Mouse (Mus musculus): ENCODE results near the gene Tmem88b. TPM values are rescaled to one million over a fixed set of nuclear protein-coding genes. Genes with fewer than 3 reads are reported as not detected.

Gene Tmem88b
- total RNA-seq, 2 experiments from 2014 or later: 4.6 to 4.9 TPM

- DNase-seq: no peak
These were observed 2.6 kb upstream of the Tmem88b start for GRCm38 (mm10) chr4:155788300-155788699.

- DNase-seq: no peak
These were observed 428 bp downstream of the Tmem88b start for GRCm38 (mm10) chr4:155785246-155785645.

- DNase-seq: peak; percentile 86
These were observed 1.5 kb downstream of the Tmem88b start for GRCm38 (mm10) chr4:155784081-155784701.

- DNase-seq: no peak
These were observed 2.1 kb downstream of the Tmem88b start for GRCm38 (mm10) chr4:155783486-155784080.

- peak; percentile 74 for DNase-seq
These were observed 4.8 kb downstream of the Tmem88b start for GRCm38 (mm10) chr4:155780895-155781294.

GRCm38 (mm10) chr4:155779498-155779897, 6.2 kb downstream of the Tmem88b start:
- no peak for DNase-seq

- DNase-seq: peak; percentile 56
These were observed 7.9 kb downstream of the Tmem88b start for GRCm38 (mm10) chr4:155777816-155778215.

GRCm38 (mm10) chr4:155776704-155777335, 8.9 kb downstream of the Tmem88b start:
- DNase-seq: no peak

- peak; percentile 68 for DNase-seq
These were observed 9.8 kb downstream of the Tmem88b start for GRCm38 (mm10) chr4:155775855-155776254.

- DNase-seq: peak; percentile 82
These were observed 10.5 kb downstream of the Tmem88b start for GRCm38 (mm10) chr4:155774971-155775740.

- DNase-seq: peak; percentile 94
These were observed 11.4 kb downstream of the Tmem88b start, which contains the start of gene Vwa1 for GRCm38 (mm10) chr4:155774280-155774754. Vwa1 (minus strand) TSS chr4:155774698.

GRCm38 (mm10) chr4:155773335-155774078, 12.2 kb downstream of the Tmem88b start:
- no peak for DNase-seq

GRCm38 (mm10) chr4:155772786-155773185, 12.9 kb downstream of the Tmem88b start:
- no peak for DNase-seq

GRCm38 (mm10) chr4:155771706-155772105, 14.0 kb downstream of the Tmem88b start:
- DNase-seq: no peak

GRCm38 (mm10) chr4:155770626-155771025, 15.0 kb downstream of the Tmem88b start:
- DNase-seq: no peak

GRCm38 (mm10) chr4:155769880-155770512, 15.7 kb downstream of the Tmem88b start:
- DNase-seq: peak; percentile 95

- no peak for DNase-seq
These were observed 16.2 kb downstream of the Tmem88b start for GRCm38 (mm10) chr4:155769496-155769879.

GRCm38 (mm10) chr4:155762357-155762756, 23.3 kb downstream of the Tmem88b start:
- DNase-seq: no peak

GRCm38 (mm10) chr4:155761356-155762099, 24.1 kb downstream of the Tmem88b start:
- no peak for DNase-seq

- peak; percentile 98 for DNase-seq
These were observed 24.9 kb downstream of the Tmem88b start, which contains the start of gene Atad3a for GRCm38 (mm10) chr4:155760613-155761355. Atad3a (minus strand) TSS chr4:155761093.

All from heart, postnatal 4 days (tissue).